Comparison of ENCODE assay signal across 21 mouse cellular contexts in genomic region chr1:55859113-55859512, GRCm38 (mm10).
DNase-seq lines count a peak whose midpoint lies in the region; ATAC-seq and TF ChIP-seq lines count a peak whose summit lies in the region.
"Had no signal": no experiment of that assay in that cellular context is flagged by ENCODE, and none has a peak within 500 bp of the region (broad histone marks: within the 10 kb centered on the region; RNA-seq: fewer than 3 reads in every experiment).

No protein-coding gene starts in this region.

- POLR2A ChIA-PET in Patski (lab: Charles Lee), result no interaction called here

- in situ Hi-C loops in Patski (cut with MboI; ENCODE audit: low pct_unique_long_range_greater_than_20kb), result loop anchor here (25.0 kb wide), 1 partner anchor 272 kb away; no protein-coding TSS in a partner anchor

- no peaks in the 10 kb centered on the region for H3K27me3 ChIP-seq in Patski
- H3K27me3 ChIP-seq: CH12.LX had no signal

- DNase-seq in retina, postnatal 1 day, result peak; percentile 23
- DNase-seq in retina, embryonic 14.5 days (ENCODE audit: low spot score), result no peak
- DNase-seq in Muller cell, postnatal 12 days (ENCODE audit: inconsistent ontology term), result peak; percentile 60
- peak; percentile 44 for DNase-seq in Patski (ENCODE audit: low read depth, low spot score)
- DNase-seq in gastrocnemius, postnatal 25 days, result no peak
- no peak for DNase-seq in adrenal gland, adult 2 months
- DNase-seq: adrenal gland, adult 8-10 months; adrenal gland, postnatal 10 days; adrenal gland, postnatal 14 days; adrenal gland, postnatal 25 days; adrenal gland, postnatal 36 days; B cell, adult 2 months; cerebellum, adult 11 months; cerebellum, adult 11-12 months; cerebellum, adult 18-20 months; cerebellum, adult 2 months; cerebellum, adult 8-10 months; cerebellum, adult 9-10 months had no signal

- CTCF ChIA-PET in Patski (lab: Charles Lee), result interaction anchor here (0.9 to 1.7 kb wide), 3 partner anchors 15 to 454 kb away, joined by 3 to 12 read pairs (median 3); no protein-coding TSS in a partner anchor

- ATAC-seq in Patski, result peak; percentile 83
- ATAC-seq: activated CD4-positive, CD25-positive, alpha-beta regulatory T cell, adult 4 months; CD4-positive, CD25-positive, alpha-beta regulatory T cell, adult 4 months had no signal

- TF ChIP-seq CTCF in Patski (IDR thresholded peaks at IDR 0.05), result no peak

Comparison
In these comparisons a context has a peak if more than half of its experiments do, and no peak if none do; other contexts are left out.
1. DNase-seq: peak in retina, postnatal 1 day (single experiment), Muller cell, postnatal 12 days (single experiment) and Patski (single experiment); none in retina, embryonic 14.5 days (single experiment), gastrocnemius, postnatal 25 days (single experiment) and adrenal gland, adult 2 months (single experiment).